In genomic region chr8:118443361-118443760, GRCm38 (mm10) we compare ENCODE assay signal across 8 mouse cellular contexts.
DNase-seq lines count a peak whose midpoint lies in the region; ATAC-seq and TF ChIP-seq lines count a peak whose summit lies in the region.

No protein-coding gene starts in this region.

- H3K9ac ChIP-seq in liver, postnatal 0 days (replicated peaks): no peak overlapping the region
- no peak overlapping the region for H3K9ac ChIP-seq in liver, embryonic 12.5 days

- TF ChIP-seq EP300 in liver, postnatal 0 days (IDR thresholded peaks at IDR 0.05; ENCODE audit: low read depth): no peak

- H3K36me3 ChIP-seq in liver, postnatal 0 days (replicated peaks; ENCODE audit: insufficient read depth, low read length): no peaks in the 10 kb centered on the region
- no peaks in the 10 kb centered on the region for H3K36me3 ChIP-seq in liver, embryonic 12.5 days
- no peaks in the 10 kb centered on the region for H3K36me3 ChIP-seq in limb, embryonic 10.5 days

- H3K4me3 ChIP-seq in liver, postnatal 0 days (ENCODE audit: low read depth, low read length): no peak overlapping the region
- H3K4me3 ChIP-seq in liver, embryonic 12.5 days: no peak overlapping the region
- no peak overlapping the region for H3K4me3 ChIP-seq in limb, embryonic 10.5 days

- no peaks in the 10 kb centered on the region for H3K27me3 ChIP-seq in liver, postnatal 0 days (ENCODE audit: insufficient read depth, low read length)
- no peaks in the 10 kb centered on the region for H3K27me3 ChIP-seq in liver, embryonic 12.5 days (replicated peaks)
- no peaks in the 10 kb centered on the region for H3K27me3 ChIP-seq in limb, embryonic 10.5 days (ENCODE audit: low read depth, poor library complexity, severe bottlenecking)

- no peak overlapping the region for H3K27ac ChIP-seq in liver, postnatal 0 days (ENCODE audit: low read depth)
- H3K27ac ChIP-seq in liver, embryonic 12.5 days: no peak overlapping the region
- H3K27ac ChIP-seq in limb, embryonic 10.5 days: no peak overlapping the region

- peak; percentile 48 for DNase-seq in gastrocnemius, adult 18-20 months (ENCODE audit: low spot score)
- no peak for DNase-seq in gastrocnemius, adult 8-10 months (ENCODE audit: low spot score in 2 of 2)
- DNase-seq in liver, postnatal 0 days: no peak
- peak; percentile 40 for DNase-seq in adrenal gland, adult 2 months
- DNase-seq in layer of hippocampus, adult 9-11 months: peak; percentile 14
- DNase-seq in limb, embryonic 10.5 days (ENCODE audit: low spot score): no peak

- 44% methylated on average over 3 of the region's 3 CpGs for WGBS in liver, postnatal 0 days (ENCODE audit: insufficient replicate concordance)
- WGBS in liver, embryonic 12.5 days (ENCODE audit: insufficient replicate concordance): 50% methylated on average over 3 of the region's 3 CpGs
- WGBS in limb, embryonic 10.5 days: 61% methylated on average over 3 of the region's 3 CpGs

- no peak overlapping the region for H3K4me2 ChIP-seq in liver, postnatal 0 days (ENCODE audit: low read depth, low read length)
- H3K4me2 ChIP-seq in liver, embryonic 12.5 days: no peak overlapping the region

- ATAC-seq in liver, postnatal 0 days: no peak
- no peak for ATAC-seq in liver, embryonic 12.5 days
- ATAC-seq in erythroblast, adult 5-6 weeks (replicated peaks; ENCODE audit: low FRiP score, poor library complexity, severe bottlenecking): no peak

- TF ChIP-seq CTCF in liver, postnatal 0 days (IDR thresholded peaks at IDR 0.05; ENCODE audit: low read depth): peak; percentile 39; the same call in 1 of the 2 replicates

- no peaks in the 10 kb centered on the region for H3K4me1 ChIP-seq in liver, postnatal 0 days (ENCODE audit: insufficient read depth)
- H3K4me1 ChIP-seq in liver, embryonic 12.5 days: no peaks in the 10 kb centered on the region
- no peaks in the 10 kb centered on the region for H3K4me1 ChIP-seq in limb, embryonic 10.5 days

- H3K9me3 ChIP-seq in liver, postnatal 0 days (ENCODE audit: low read length): no peaks in the 10 kb centered on the region
- H3K9me3 ChIP-seq in liver, embryonic 12.5 days (replicated peaks): 0 out of 2 replicates have a peak, but pooled peaks cover 8% of the 10 kb centered on the region
- H3K9me3 ChIP-seq in limb, embryonic 10.5 days (replicated peaks): no peaks in the 10 kb centered on the region

Comparison
In these comparisons a context has a peak if more than half of its experiments do, and no peak if none do; other contexts are left out.
1. DNase-seq: peak in gastrocnemius, adult 18-20 months (single experiment), adrenal gland, adult 2 months (single experiment) and layer of hippocampus, adult 9-11 months (single experiment); none in gastrocnemius, adult 8-10 months (0 of 2), liver, postnatal 0 days (single experiment) and limb, embryonic 10.5 days (single experiment).